In genomic region chr15:8446435-8446834, GRCm38 (mm10) we compare ENCODE assay signal across 8 mouse cellular contexts. TPM values are rescaled to one million over a fixed set of nuclear protein-coding genes. Genes with fewer than 3 reads are reported as not detected.
A peak's percentile ranks its signal among the peaks of the same experiment; 100 is the strongest.
DNase-seq lines count a peak whose midpoint lies in the region; ATAC-seq lines count a peak whose summit lies in the region.

No protein-coding gene starts in this region.

- peak overlapping the region; percentile 93 for H3K9ac ChIP-seq in forebrain, embryonic 15.5 days (replicated peaks)

- no peaks in the 10 kb centered on the region for H3K9me3 ChIP-seq in forebrain, embryonic 15.5 days

- peak; percentile 16 for DNase-seq in gastrocnemius, adult 18-20 months (ENCODE audit: low spot score)
- DNase-seq in gastrocnemius, postnatal 25 days, result no peak
- peak; percentile 34 to 35 for DNase-seq in adrenal gland, postnatal 36 days
- DNase-seq in kidney, adult 8-10 months, result peak; percentile 31
- DNase-seq in lung, postnatal 36 days, result peak; percentile 68
- peak; percentile 23 to 56 for DNase-seq in spleen, postnatal 36 days (ENCODE audit: low spot score in 2 of 2)
- no peak for DNase-seq in right cerebral cortex, postnatal 4 days

- peaks cover 44% of the 10 kb centered on the region for H3K4me1 ChIP-seq in forebrain, embryonic 15.5 days

- peak overlapping the region; percentile 87 for H3K4me3 ChIP-seq in forebrain, embryonic 15.5 days

- no peak overlapping the region for H3K27ac ChIP-seq in forebrain, embryonic 15.5 days (replicated peaks)

- no peaks in the 10 kb centered on the region for H3K36me3 ChIP-seq in forebrain, embryonic 15.5 days

- ATAC-seq in forebrain, embryonic 15.5 days (replicated peaks), result no peak

- WGBS in forebrain, embryonic 15.5 days, result 3% methylated on average over 6 of the region's 6 CpGs

- H3K27me3 ChIP-seq in forebrain, embryonic 15.5 days, result no peaks in the 10 kb centered on the region

- H3K4me2 ChIP-seq in forebrain, embryonic 15.5 days (replicated peaks), result peak overlapping the region; percentile 80

RNA-seq across cellular contexts. Expression of gene Nipbl, which starts 2.2 kb away (rescaled TPM):
- 10 to 100 TPM; 19.3 to 22.3 TPM for total RNA-seq in gastrocnemius, adult 18-20 months (2021)
- total RNA-seq in gastrocnemius, postnatal 25 days (2021), result 10 to 100 TPM; 17.9 to 19.1 TPM
- total RNA-seq in adrenal gland, postnatal 36 days (2021), result 10 to 100 TPM; 48.9 to 50.5 TPM
- 20.5 and 21.4 TPM in 2 replicates for polyA plus RNA-seq in forebrain, embryonic 15.5 days (2015; fragmentation: Nextera tagmentation; extraction: Ambion mirVana)

Comparison
In these comparisons a context has a peak if more than half of its experiments do, and no peak if none do; other contexts are left out.
1. DNase-seq: peak in gastrocnemius, adult 18-20 months (single experiment), adrenal gland, postnatal 36 days (2 of 2), kidney, adult 8-10 months (2 of 2), lung, postnatal 36 days (single experiment) and spleen, postnatal 36 days (2 of 2); none in gastrocnemius, postnatal 25 days (single experiment) and right cerebral cortex, postnatal 4 days (single experiment).